Mouse (Mus musculus): ENCODE data around the gene Nfib.

- TF ChIP-seq CHD2 (IDR thresholded peaks at IDR 0.05; ENCODE audit: low read length) (no peak), ZKSCAN1 (IDR thresholded peaks at IDR 0.05; ENCODE audit: low read depth, low read length) (no peak), POLR2A (IDR thresholded peaks at IDR 0.05; ENCODE audit: control insufficient read depth in 1 of 2, insufficient read depth in 1 of 2, low read depth in 1 of 2, low read length in 2 of 2, poor library complexity in 1 of 2) (no peak), MYB (IDR thresholded peaks at IDR 0.05; ENCODE audit: low read depth, low read length) (no peak), NELFE (IDR thresholded peaks at IDR 0.05; ENCODE audit: low read depth, low read length) (no peak), ZMIZ1 (IDR thresholded peaks at IDR 0.05; ENCODE audit: low read depth, low read length) (no peak), CTCF (IDR thresholded peaks at IDR 0.05 in 2 of 3, conservative IDR thresholded peaks at IDR 0.05 in 1 of 3; ENCODE audit: control insufficient read depth in 1 of 3, insufficient read depth in 1 of 3, low read depth in 2 of 3, low read length in 3 of 3, poor library complexity in 1 of 3, severe bottlenecking in 1 of 3) (no peak), MXI1 (IDR thresholded peaks at IDR 0.05; ENCODE audit: low read depth, low read length) (no peak), E2F4 (IDR thresholded peaks at IDR 0.05; ENCODE audit: borderline replicate concordance, low read depth, low read length) (no peak), MAFK (IDR thresholded peaks at IDR 0.05; ENCODE audit: borderline replicate concordance, low read depth, low read length) (no peak)
These were observed 287.3 kb downstream of the Nfib start for GRCm38 (mm10) chr4:82418241-82418640.
